Mouse (Mus musculus) CH12.LX (cell line): ENCODE data around the gene Ank2. TPM values are rescaled to one million over a fixed set of nuclear protein-coding genes. Genes with fewer than 3 reads are reported as not detected.

Source experiments
- DNase-seq: peaks from one replicate; pipeline ENCODE4 v3.0.0-alpha.2; 2013; ENCODE audit errors: extremely low read depth
- H3K27ac ChIP-seq: 2 replicates; pipeline ENCODE4 v1.5.1; 2012; ENCODE audit warnings: low read depth, mild to moderate bottlenecking, control low read depth, moderate library complexity; ENCODE audit not compliant: insufficient read depth
- H3K27me3 ChIP-seq: replicated peaks from 2 replicates; pipeline ENCODE3; 2012; ENCODE audit warnings: inconsistent platforms
- H3K36me3 ChIP-seq, 2 experiments: replicated peaks in 1 of 2; 2 replicates each; pipeline versions ENCODE3 to v1.6.1; 2012; ENCODE audit warnings: inconsistent platforms in 1 of 2, low read length in 1 of 2, mild to moderate bottlenecking in 1 of 2, mixed read lengths in 1 of 2, moderate library complexity in 1 of 2; ENCODE audit not compliant: control insufficient read depth in 1 of 2, insufficient read depth in 1 of 2
- H3K4me1 ChIP-seq, 2 experiments: 2 replicates each; pipeline ENCODE4 v1.6.1; 2012; ENCODE audit warnings: inconsistent platforms in 1 of 2, moderate library complexity in 1 of 2; ENCODE audit not compliant: insufficient read depth in 2 of 2, control insufficient read depth in 1 of 2
- H3K4me2 ChIP-seq: 2 replicates; pipeline ENCODE4 v1.6.1; 2012; ENCODE audit warnings: low read depth, mild to moderate bottlenecking, control low read depth; ENCODE audit not compliant: poor library complexity, insufficient read depth, severe bottlenecking
- H3K4me3 ChIP-seq, 3 experiments: fragments of 150-350 bp in 1 of 3; sonication (generic) in 1 of 3; replicated peaks in 1 of 3; 2 replicates each; pipeline versions ENCODE3 to v1.5.1; 2011 to 2012; ENCODE audit warnings: low read depth in 2 of 3, low read length in 2 of 3, mild to moderate bottlenecking in 2 of 3, moderate library complexity in 2 of 3, control low read depth in 1 of 3, improper control_type of control experiment in 1 of 3, inconsistent platforms in 1 of 3, mixed read lengths in 1 of 3; ENCODE audit not compliant: poor library complexity in 1 of 3
- H3K79me2 ChIP-seq: replicated peaks from 2 replicates; pipeline ENCODE4 v1.6.1; 2012; ENCODE audit warnings: mild to moderate bottlenecking, moderate library complexity; ENCODE audit not compliant: control insufficient read depth, poor library complexity, insufficient read depth, severe bottlenecking; ENCODE audit errors: extremely low read depth
- H3K9ac ChIP-seq: 2 replicates; pipeline ENCODE4 v1.6.1; 2012; ENCODE audit warnings: low read depth, mild to moderate bottlenecking, control low read depth, moderate library complexity; ENCODE audit not compliant: insufficient read depth
- H3K9me3 ChIP-seq: replicated peaks from 2 replicates; pipeline ENCODE3; 2012; ENCODE audit warnings: low read length, inconsistent platforms, mixed read lengths
- BHLHE40 ChIP-seq: IDR thresholded peaks from 2 replicates; pipeline ENCODE4 v1.6.1; 2011; ENCODE audit warnings: mild to moderate bottlenecking, low read depth, low read length, improper control_type of control experiment
- CHD1 ChIP-seq: IDR thresholded peaks from 2 replicates; pipeline ENCODE4 v1.6.1; 2012; ENCODE audit warnings: low read depth, low read length, improper control_type of control experiment, inconsistent platforms
- CTCF ChIP-seq, 2 experiments: IDR thresholded peaks in 1 of 2; conservative IDR thresholded peaks in 1 of 2; 2 replicates each; pipeline ENCODE4 v1.5.1; 2011 to 2012; ENCODE audit warnings: low read depth in 2 of 2, low read length in 2 of 2, improper control_type of control experiment in 1 of 2, inconsistent platforms in 1 of 2, mild to moderate bottlenecking in 1 of 2, moderate library complexity in 1 of 2
- EP300 ChIP-seq: IDR thresholded peaks from 2 replicates; pipeline ENCODE4 v1.6.1; 2011; ENCODE audit warnings: low read length, improper control_type of control experiment
- GABPA ChIP-seq: IDR thresholded peaks from 2 replicates; pipeline ENCODE4 v1.6.1; 2012; ENCODE audit warnings: low read depth, low read length, improper control_type of control experiment, inconsistent platforms; ENCODE audit not compliant: insufficient replicate concordance
- HCFC1 ChIP-seq: IDR thresholded peaks from 2 replicates; pipeline ENCODE4 v1.6.1; 2012; ENCODE audit warnings: low read depth, mild to moderate bottlenecking, inconsistent platforms, low read length, improper control_type of control experiment
- IRF4 ChIP-seq: IDR thresholded peaks from 2 replicates; pipeline ENCODE4 v1.6.1; 2014; ENCODE audit warnings: low read depth, mild to moderate bottlenecking, inconsistent platforms, low read length, improper control_type of control experiment
- JUN ChIP-seq: IDR thresholded peaks from 2 replicates; pipeline ENCODE4 v1.6.1; 2011; ENCODE audit warnings: low read depth, mild to moderate bottlenecking, low read length, improper control_type of control experiment, moderate library complexity; ENCODE audit not compliant: insufficient read depth
- MAX ChIP-seq: IDR thresholded peaks from 2 replicates; pipeline ENCODE4 v1.6.1; 2011; ENCODE audit warnings: low read length, improper control_type of control experiment
- MXI1 ChIP-seq: IDR thresholded peaks from 2 replicates; pipeline ENCODE4 v1.6.1; 2011; ENCODE audit warnings: mild to moderate bottlenecking, low read depth, low read length, improper control_type of control experiment
- POLR2A ChIP-seq: IDR thresholded peaks from 2 replicates; pipeline ENCODE4 v1.6.1; 2011; ENCODE audit warnings: low read depth, mild to moderate bottlenecking, improper control_type of control experiment, low read length
- POLR2AphosphoS2 ChIP-seq: IDR thresholded peaks from 2 replicates; pipeline ENCODE4 v1.6.1; 2011; ENCODE audit warnings: low read depth, low read length, improper control_type of control experiment
- RAD21 ChIP-seq: IDR thresholded peaks from 2 replicates; pipeline ENCODE4 v1.6.1; 2011; ENCODE audit warnings: low read depth, mild to moderate bottlenecking, low read length, improper control_type of control experiment, moderate library complexity
- RCOR1 ChIP-seq: conservative IDR thresholded peaks from 2 replicates; pipeline ENCODE4 v1.6.1; 2012; ENCODE audit warnings: low read depth, mild to moderate bottlenecking, inconsistent platforms, low read length, improper control_type of control experiment
- SIN3A ChIP-seq: IDR thresholded peaks from 2 replicates; pipeline ENCODE4 v1.6.1; 2012; ENCODE audit warnings: low read length, improper control_type of control experiment, inconsistent platforms
- SMC3 ChIP-seq: IDR thresholded peaks from 2 replicates; pipeline ENCODE4 v1.6.1; 2011; ENCODE audit warnings: low read depth, low read length, improper control_type of control experiment
- dilution Hi-C: fragments of 300-500 bp; cut with MboI; formaldehyde crosslinking; loops from 2 replicates; pipeline ENCODE4 v1.14.3; 2020; ENCODE audit warnings: low sequenced_read_pairs; ENCODE audit not compliant: extremely low pct_unique_long_range_greater_than_20kb, extremely low pct_ligation_motif_present
- in situ Hi-C: fragments of 300-500 bp; cut with MboI; formaldehyde crosslinking; loops from 3 replicates; pipeline ENCODE4 v1.14.3; 2019; ENCODE audit warnings: low sequenced_read_pairs, low pct_ligation_motif_present, low pct_unique_long_range_greater_than_20kb, mixed read lengths
- polyA plus RNA-seq: library from polyadenylated mRNA; unstranded; fragments of >175 nt; gene quantifications from 2 replicates; pipeline ENCODE4 v1.2.1, GENCODE M21; 2012; ENCODE audit warnings: low read depth; ENCODE audit not compliant: insufficient read length
- total RNA-seq, 2 experiments: library from RNA; depleted of rRNA; stranded (reverse); fragments of 300-350 nt in 1 of 2; fragments of >200 nt in 1 of 2; gene quantifications; 2 replicates each; pipeline ENCODE4 v1.2.3; 2012 to 2014

Gene Ank2
- total and polyA plus RNA-seq, 3 experiments = 3.9 to 20.9 (median 12.2) TPM

- no peaks in the 10 kb centered on the region for H3K79me2 ChIP-seq
- H3K36me3 ChIP-seq = no peaks in the 10 kb centered on the region
- no peaks in the 10 kb centered on the region for H3K9me3 ChIP-seq
- H3K4me2 ChIP-seq = no peak overlapping the region
- TF ChIP-seq IRF4 = no peak
- no peak for TF ChIP-seq POLR2A
- TF ChIP-seq EP300 = no peak
- TF ChIP-seq SIN3A = no peak
- TF ChIP-seq POLR2AphosphoS2 = no peak
- TF ChIP-seq, all 38 proteins: peak for 0
- no peak overlapping the region for H3K9ac ChIP-seq
- H3K4me3 ChIP-seq = no peak overlapping the region
- DNase-seq = no peak
- no peak overlapping the region for H3K27ac ChIP-seq
- H3K4me1 ChIP-seq = peaks cover 0 to 9% of the 10 kb centered on the region in 2 experiments; a peak in 1 of 4 replicates
- dilution Hi-C loops = no loop called here
- in situ Hi-C loops = loop anchor here (25.0 kb wide), 1 partner anchor 276 kb away; no protein-coding TSS in a partner anchor
- H3K27me3 ChIP-seq = no peaks in the 10 kb centered on the region
Observed at GRCm38 (mm10) chr3:127460891-127461437, 38.2 kb downstream of the Ank2 start.

GRCm38 (mm10) chr3:127459858-127460257 lies 39.3 kb downstream of the Ank2 start:
- no peaks in the 10 kb centered on the region for H3K9me3 ChIP-seq
- no peak overlapping the region for H3K9ac ChIP-seq
- H3K4me2 ChIP-seq = no peak overlapping the region
- no peaks in the 10 kb centered on the region for H3K79me2 ChIP-seq
- no peak overlapping the region for H3K4me3 ChIP-seq
- TF ChIP-seq RAD21 (no peak), EP300 (no peak), SMC3 (no peak), RCOR1 (no peak), SIN3A (no peak), HCFC1 (no peak), POLR2A (no peak), MAX (no peak), MXI1 (no peak), JUN (no peak), GABPA (no peak), CTCF (conservative IDR thresholded peaks at IDR 0.05 in 1 of 2, IDR thresholded peaks at IDR 0.05 in 1 of 2; ENCODE audit: low read depth in 2 of 2, low read length in 2 of 2) (no peak), CHD1 (no peak), BHLHE40 (no peak)
- dilution Hi-C loops (no loop called here), in situ Hi-C loops (loop anchor here (10.0 to 25.0 kb wide), 2 partner anchors 135 to 277 kb away; no protein-coding TSS in a partner anchor)
- H3K27ac ChIP-seq = no peak overlapping the region
- no peak for DNase-seq
- H3K27me3 ChIP-seq = no peaks in the 10 kb centered on the region
- H3K36me3 ChIP-seq = no peaks in the 10 kb centered on the region
- peaks cover 0 to 9% of the 10 kb centered on the region in 2 experiments; a peak in 1 of 4 replicates for H3K4me1 ChIP-seq
